Mouse (Mus musculus) macrophage (primary cell): ENCODE results near the gene Sfxn1. TPM values are rescaled to one million over a fixed set of nuclear protein-coding genes. Genes with fewer than 3 reads are reported as not detected.

Source experiments
- H3K27ac ChIP-seq: fragments of 350-480 bp; formaldehyde crosslinking; 2 replicates; pipeline ENCODE4 v1.9.0; 2021
- H3K36me3 ChIP-seq: fragments of 350-480 bp; formaldehyde crosslinking; 2 replicates; pipeline ENCODE4 v1.9.0; 2021; ENCODE audit errors: inconsistent target
- H3K4me3 ChIP-seq: fragments of 350-480 bp; formaldehyde crosslinking; 2 replicates; pipeline ENCODE4 v1.9.0; 2021; ENCODE audit errors: inconsistent target
- H3K79me2 ChIP-seq: fragments of 350-480 bp; formaldehyde crosslinking; 2 replicates; pipeline ENCODE4 v1.9.0; 2021; ENCODE audit errors: inconsistent target
- WGBS: methylation state at CpG from one replicate; pipeline ENCODE4 v1.1.7; 2026; ENCODE audit warnings: inconsistent platforms; ENCODE audit not compliant: missing documents; 5-methylcytosine and 5-hydroxymethylcytosine counted together
- polyA plus RNA-seq: library from polyadenylated mRNA; stranded (reverse); fragments of 250-400 nt; gene quantifications from 3 replicates; pipeline ENCODE4 v1.2.4, GENCODE M21; 2018; ENCODE audit warnings: inconsistent platforms

Sfxn1 gene
- polyA plus RNA-seq, 1 experiment from 2014 or later: 20.3 TPM

- WGBS: 91% methylated on average over 9 of the region's 9 CpGs
These were observed 66.2 kb downstream of the Sfxn1 start for GRCm38 (mm10) chr13:54137756-54138410.

GRCm38 (mm10) chr13:54143788-54144187 is 72.1 kb downstream of the Sfxn1 start:
- no peak overlapping the region for H3K27ac ChIP-seq
- 42% methylated on average over 5 of the region's 5 CpGs for WGBS
- H3K79me2 ChIP-seq: no peaks in the 10 kb centered on the region
- H3K4me3 ChIP-seq: no peak overlapping the region
- no peaks in the 10 kb centered on the region for H3K36me3 ChIP-seq

More at GRCm38 (mm10) chr13:54137756-54138410, 66.2 kb downstream of the Sfxn1 start:
- Histone ChIP-seq H3K36me3 (no peaks in the 10 kb centered on the region), H3K4me3 (no peak overlapping the region), H3K27ac (no peak overlapping the region), H3K79me2 (no peaks in the 10 kb centered on the region)

GRCm38 (mm10) chr13:54144624-54145023 is 73.0 kb downstream of the Sfxn1 start:
- no peak overlapping the region for H3K27ac ChIP-seq
- WGBS: 84% methylated on average over 5 of the region's 5 CpGs
- no peak overlapping the region for H3K4me3 ChIP-seq
- H3K79me2 ChIP-seq: no peaks in the 10 kb centered on the region
- H3K36me3 ChIP-seq: no peaks in the 10 kb centered on the region

- 64% methylated on average over 1 of the region's 1 CpGs for WGBS
- H3K4me3 ChIP-seq: no peak overlapping the region
- H3K79me2 ChIP-seq: no peaks in the 10 kb centered on the region
- no peaks in the 10 kb centered on the region for H3K36me3 ChIP-seq
- no peak overlapping the region for H3K27ac ChIP-seq
These were observed 75.7 kb downstream of the Sfxn1 start for GRCm38 (mm10) chr13:54147328-54147727.

GRCm38 (mm10) chr13:54152421-54152820 is 80.8 kb downstream of the Sfxn1 start:
- H3K79me2 ChIP-seq: no peaks in the 10 kb centered on the region
- no peaks in the 10 kb centered on the region for H3K36me3 ChIP-seq
- 100% methylated on average over 1 of the region's 1 CpGs for WGBS
- H3K4me3 ChIP-seq: no peak overlapping the region
- no peak overlapping the region for H3K27ac ChIP-seq

- H3K4me3 ChIP-seq: no peak overlapping the region
- no peak overlapping the region for H3K27ac ChIP-seq
- H3K79me2 ChIP-seq: no peaks in the 10 kb centered on the region
- H3K36me3 ChIP-seq: no peaks in the 10 kb centered on the region
- 97% methylated on average over 7 of the region's 7 CpGs for WGBS
These were observed 81.2 kb downstream of the Sfxn1 start for GRCm38 (mm10) chr13:54152911-54153310.

GRCm38 (mm10) chr13:54153672-54154218 is 82.1 kb downstream of the Sfxn1 start:
- no peaks in the 10 kb centered on the region for H3K79me2 ChIP-seq
- H3K4me3 ChIP-seq: no peak overlapping the region
- WGBS: 45% methylated on average over 9 of the region's 9 CpGs
- H3K27ac ChIP-seq: no peak overlapping the region
- no peaks in the 10 kb centered on the region for H3K36me3 ChIP-seq

GRCm38 (mm10) chr13:54155822-54156221 is 84.2 kb downstream of the Sfxn1 start:
- 88% methylated on average over 2 of the region's 2 CpGs for WGBS
- Histone ChIP-seq H3K79me2 (no peaks in the 10 kb centered on the region), H3K27ac (no peak overlapping the region), H3K4me3 (no peak overlapping the region), H3K36me3 (no peaks in the 10 kb centered on the region)

Other genes with a start within 250 kb of the Sfxn1 start
- gene Drd1, start 16.2 kb upstream of the Sfxn1 start, polyA plus RNA-seq: 0.44 to 0.94 TPM in 2 of 3 replicates, not detected in the other
- 0.34 to 0.64 TPM (median 0.52 TPM) in 3 replicates for gene Hrh2, start 120.3 kb downstream of the Sfxn1 start, polyA plus RNA-seq